Mouse (Mus musculus): Measurements from ENCODE around the gene Mak. TPM values are rescaled to one million over a fixed set of nuclear protein-coding genes. Genes with fewer than 3 reads are reported as not detected.

The Mak gene
- polyA plus RNA-seq, 1 experiment from 2014 or later = 1.8 TPM

GRCm38 (mm10) chr13:41094160-41094559, 14.7 kb upstream of the Mak start:
- no peaks in the 10 kb centered on the region for H3K9me3 ChIP-seq
- H3K27ac ChIP-seq = no peak overlapping the region
- no peak for ATAC-seq (replicated peaks)
- H3K36me3 ChIP-seq (replicated peaks) = no peaks in the 10 kb centered on the region
- no peak overlapping the region for H3K4me2 ChIP-seq
- no peaks in the 10 kb centered on the region for H3K27me3 ChIP-seq (replicated peaks)
- whole genome bisulfite sequencing = 77% methylated on average over 10 of the region's 10 CpGs
- H3K9ac ChIP-seq = no peak overlapping the region
- H3K4me1 ChIP-seq = no peaks in the 10 kb centered on the region
- no peak overlapping the region for H3K4me3 ChIP-seq

GRCm38 (mm10) chr13:41091271-41091670, 11.8 kb upstream of the Mak start:
- H3K9ac ChIP-seq = no peak overlapping the region
- H3K27ac ChIP-seq = no peak overlapping the region
- H3K4me2 ChIP-seq = no peak overlapping the region
- WGBS = 38% methylated on average over 10 of the region's 10 CpGs
- H3K9me3 ChIP-seq = no peaks in the 10 kb centered on the region
- no peak overlapping the region for H3K4me3 ChIP-seq
- no peaks in the 10 kb centered on the region for H3K27me3 ChIP-seq (replicated peaks)
- no peak for ATAC-seq (replicated peaks)
- no peaks in the 10 kb centered on the region for H3K4me1 ChIP-seq
- H3K36me3 ChIP-seq (replicated peaks) = no peaks in the 10 kb centered on the region

GRCm38 (mm10) chr13:41088746-41089145, 9.2 kb upstream of the Mak start:
- H3K9ac ChIP-seq = no peak overlapping the region
- H3K4me2 ChIP-seq = no peak overlapping the region
- H3K27ac ChIP-seq = no peak overlapping the region
- no peaks in the 10 kb centered on the region for H3K9me3 ChIP-seq
- no peak overlapping the region for H3K4me3 ChIP-seq
- H3K4me1 ChIP-seq = no peaks in the 10 kb centered on the region
- no peaks in the 10 kb centered on the region for H3K27me3 ChIP-seq (replicated peaks)
- H3K36me3 ChIP-seq (replicated peaks) = no peaks in the 10 kb centered on the region
- no peak for ATAC-seq (replicated peaks)

GRCm38 (mm10) chr13:41085140-41085539, 5.6 kb upstream of the Mak start:
- no peak for ATAC-seq (replicated peaks)
- no peaks in the 10 kb centered on the region for H3K36me3 ChIP-seq (replicated peaks)
- WGBS = 20% methylated on average over 2 of the region's 2 CpGs
- H3K27ac ChIP-seq = no peak overlapping the region
- no peaks in the 10 kb centered on the region for H3K4me1 ChIP-seq
- H3K9ac ChIP-seq = no peak overlapping the region
- H3K4me3 ChIP-seq = no peak overlapping the region
- H3K9me3 ChIP-seq = no peaks in the 10 kb centered on the region
- H3K27me3 ChIP-seq (replicated peaks) = peaks cover 7% of the 10 kb centered on the region; the same call in 1 of the 2 replicates
- no peak overlapping the region for H3K4me2 ChIP-seq

GRCm38 (mm10) chr13:41084521-41084920, 5.0 kb upstream of the Mak start:
- H3K36me3 ChIP-seq (replicated peaks) = no peaks in the 10 kb centered on the region
- no peak overlapping the region for H3K4me2 ChIP-seq
- WGBS = 96% methylated on average over 3 of the region's 3 CpGs
- no peak overlapping the region for H3K4me3 ChIP-seq
- peaks cover 7% of the 10 kb centered on the region; the same call in 1 of the 2 replicates for H3K27me3 ChIP-seq (replicated peaks)
- no peak for ATAC-seq (replicated peaks)
- H3K27ac ChIP-seq = no peak overlapping the region
- no peaks in the 10 kb centered on the region for H3K4me1 ChIP-seq
- H3K9me3 ChIP-seq = no peaks in the 10 kb centered on the region
- no peak overlapping the region for H3K9ac ChIP-seq

GRCm38 (mm10) chr13:41080700-41081099, 1.2 kb upstream of the Mak start:
- 97% methylated on average over 6 of the region's 6 CpGs for WGBS
- no peak overlapping the region for H3K4me3 ChIP-seq
- H3K4me2 ChIP-seq = no peak overlapping the region
- no peaks in the 10 kb centered on the region for H3K9me3 ChIP-seq
- H3K9ac ChIP-seq = no peak overlapping the region
- H3K4me1 ChIP-seq = peaks cover 11% of the 10 kb centered on the region; the same call in 1 of the 2 replicates
- H3K36me3 ChIP-seq (replicated peaks) = no peaks in the 10 kb centered on the region
- H3K27ac ChIP-seq = no peak overlapping the region
- peaks cover 10% of the 10 kb centered on the region; the same call in 1 of the 2 replicates for H3K27me3 ChIP-seq (replicated peaks)
- ATAC-seq (replicated peaks) = no peak

GRCm38 (mm10) chr13:41079859-41080258, 353 bp upstream of the Mak start:
- Histone ChIP-seq H3K4me3 (peak overlapping the region; percentile 51; the same call in 1 of the 2 replicates), H3K9me3 (no peaks in the 10 kb centered on the region), H3K36me3 (replicated peaks) (no peaks in the 10 kb centered on the region), H3K9ac (no peak overlapping the region), H3K27ac (no peak overlapping the region), H3K4me2 (peak overlapping the region; percentile 78; the same call in 1 of the 2 replicates), H3K27me3 (replicated peaks) (peaks cover 10% of the 10 kb centered on the region; the same call in 1 of the 2 replicates), H3K4me1 (peaks cover 11% of the 10 kb centered on the region; the same call in 1 of the 2 replicates)
- ATAC-seq (replicated peaks) = peak; percentile 34; the same call in 1 of the 2 replicates
- WGBS = 51% methylated on average over 5 of the region's 5 CpGs

- Histone ChIP-seq H3K27me3 (replicated peaks) (peaks cover 10% of the 10 kb centered on the region; the same call in 1 of the 2 replicates), H3K27ac (no peak overlapping the region), H3K9me3 (no peaks in the 10 kb centered on the region), H3K36me3 (replicated peaks) (no peaks in the 10 kb centered on the region), H3K4me1 (peaks cover 11% of the 10 kb centered on the region; the same call in 1 of the 2 replicates), H3K4me3 (peak overlapping the region; percentile 51), H3K9ac (peak overlapping the region; percentile 28), H3K4me2 (peak overlapping the region; percentile 78)
- 5% methylated on average over 24 of the region's 24 CpGs for WGBS
- ATAC-seq (replicated peaks) = peak; percentile 74
Measured at GRCm38 (mm10) chr13:41078690-41079420, 651 bp downstream of the Mak start.

- H3K4me2 ChIP-seq = peak overlapping the region; percentile 78; the same call in 1 of the 2 replicates
- peaks cover 11% of the 10 kb centered on the region; the same call in 1 of the 2 replicates for H3K4me1 ChIP-seq
- H3K36me3 ChIP-seq (replicated peaks) = no peaks in the 10 kb centered on the region
- no peak overlapping the region for H3K4me3 ChIP-seq
- no peak for ATAC-seq (replicated peaks)
- H3K27ac ChIP-seq = no peak overlapping the region
- H3K27me3 ChIP-seq (replicated peaks) = peaks cover 10% of the 10 kb centered on the region; the same call in 1 of the 2 replicates
- H3K9ac ChIP-seq = no peak overlapping the region
- no peaks in the 10 kb centered on the region for H3K9me3 ChIP-seq
- WGBS = 35% methylated on average over 9 of the region's 9 CpGs
Measured at GRCm38 (mm10) chr13:41077921-41078320, 1.6 kb downstream of the Mak start.

GRCm38 (mm10) chr13:41073819-41074218, 5.7 kb downstream of the Mak start:
- Histone ChIP-seq H3K27ac (no peak overlapping the region), H3K9me3 (no peaks in the 10 kb centered on the region), H3K4me1 (peaks cover 6% of the 10 kb centered on the region; the same call in 1 of the 2 replicates), H3K27me3 (replicated peaks) (0 out of 2 replicates have a peak, but pooled peaks cover 3% of the 10 kb centered on the region), H3K4me2 (no peak overlapping the region), H3K9ac (no peak overlapping the region), H3K4me3 (no peak overlapping the region), H3K36me3 (replicated peaks) (no peaks in the 10 kb centered on the region)
- no peak for ATAC-seq (replicated peaks)
- 87% methylated on average over 5 of the region's 5 CpGs for WGBS

- Histone ChIP-seq H3K4me2 (no peak overlapping the region), H3K4me3 (no peak overlapping the region), H3K27ac (no peak overlapping the region), H3K27me3 (replicated peaks) (no peaks in the 10 kb centered on the region), H3K9me3 (no peaks in the 10 kb centered on the region), H3K9ac (no peak overlapping the region), H3K36me3 (replicated peaks) (no peaks in the 10 kb centered on the region), H3K4me1 (no peaks in the 10 kb centered on the region)
- WGBS = 91% methylated on average over 11 of the region's 11 CpGs
- no peak for ATAC-seq (replicated peaks)
Measured at GRCm38 (mm10) chr13:41071617-41072016, 7.9 kb downstream of the Mak start.

GRCm38 (mm10) chr13:41067618-41068017, 11.9 kb downstream of the Mak start:
- no peaks in the 10 kb centered on the region for H3K27me3 ChIP-seq (replicated peaks)
- H3K4me1 ChIP-seq = no peaks in the 10 kb centered on the region
- ATAC-seq (replicated peaks) = no peak
- no peak overlapping the region for H3K4me2 ChIP-seq
- H3K9me3 ChIP-seq = no peaks in the 10 kb centered on the region
- WGBS = 92% methylated on average over 4 of the region's 4 CpGs
- no peaks in the 10 kb centered on the region for H3K36me3 ChIP-seq (replicated peaks)
- H3K4me3 ChIP-seq = no peak overlapping the region
- H3K9ac ChIP-seq = no peak overlapping the region
- H3K27ac ChIP-seq = no peak overlapping the region

- no peaks in the 10 kb centered on the region for H3K36me3 ChIP-seq (replicated peaks)
- H3K4me2 ChIP-seq = no peak overlapping the region
- no peaks in the 10 kb centered on the region for H3K4me1 ChIP-seq
- H3K9me3 ChIP-seq = no peaks in the 10 kb centered on the region
- no peak overlapping the region for H3K27ac ChIP-seq
- 0 out of 2 replicates have a peak, but pooled peaks cover 4% of the 10 kb centered on the region for H3K27me3 ChIP-seq (replicated peaks)
- H3K9ac ChIP-seq = no peak overlapping the region
- H3K4me3 ChIP-seq = no peak overlapping the region
- no peak for ATAC-seq (replicated peaks)
- 26% methylated on average over 5 of the region's 5 CpGs for WGBS
Measured at GRCm38 (mm10) chr13:41051965-41052364, 27.5 kb downstream of the Mak start.

All from midbrain, embryonic 15.5 days (tissue).